Mouse (Mus musculus) intestine, embryonic 15.5 days (tissue): ENCODE data around the gene Lamc1. TPM values are rescaled to one million over a fixed set of nuclear protein-coding genes. Genes with fewer than 3 reads are reported as not detected.

ENCODE experiments used
- ATAC-seq: fragments of 200-750 bp; cut with Nextera tagmentation; 2 replicates; pipeline ENCODE4 v1.8.0; 2017; ENCODE audit warnings: moderate TSS enrichment, moderate library complexity
- H3K27ac ChIP-seq: fragments of 300-500 bp; sonication (generic); 2 replicates; pipeline ENCODE4 v1.5.1; 2015; ENCODE audit warnings: mild to moderate bottlenecking, inconsistent platforms
- H3K27me3 ChIP-seq: fragments of 300-500 bp; sonication (generic); replicated peaks from 2 replicates; pipeline ENCODE4 v1.6.1; 2015; ENCODE audit warnings: inconsistent platforms
- H3K36me3 ChIP-seq: fragments of 300-500 bp; sonication (generic); 2 replicates; pipeline ENCODE4 v1.6.1; 2015; ENCODE audit warnings: inconsistent platforms
- H3K4me1 ChIP-seq: fragments of 300-500 bp; sonication (generic); replicated peaks from 2 replicates; pipeline ENCODE4 v1.6.1; 2015; ENCODE audit warnings: inconsistent platforms
- H3K4me2 ChIP-seq: fragments of 300-500 bp; sonication (generic); replicated peaks from 2 replicates; pipeline ENCODE4 v1.6.1; 2015; ENCODE audit warnings: mild to moderate bottlenecking, inconsistent platforms
- H3K4me3 ChIP-seq: fragments of 300-500 bp; sonication (generic); replicated peaks from 2 replicates; pipeline ENCODE4 v1.5.1; 2015; ENCODE audit warnings: inconsistent platforms
- H3K9ac ChIP-seq: fragments of 300-500 bp; sonication (generic); 2 replicates; pipeline ENCODE4 v1.6.1; 2015; ENCODE audit warnings: inconsistent platforms
- H3K9me3 ChIP-seq: fragments of 300-500 bp; sonication (generic); 2 replicates; pipeline ENCODE4 v1.6.1; 2016; ENCODE audit warnings: inconsistent platforms
- WGBS: fragments of 180-500 bp; shearing (Covaris S2); methylation state at CpG from one replicate; pipeline ENCODE4 v1.1.7; 2015; 5-methylcytosine and 5-hydroxymethylcytosine counted together
- polyA plus RNA-seq: library from polyadenylated mRNA; unstranded; fragments of >200 nt; fragmentation: Nextera tagmentation; extraction: Ambion mirVana; gene quantifications from 2 replicates; pipeline ENCODE4 v1.2.1, GENCODE M21; 2015

Gene Lamc1
- polyA plus RNA-seq, 1 experiment from 2014 or later, result 58.1 TPM

GRCm38 (mm10) chr1:153269681-153270080 lies 62.9 kb downstream of the Lamc1 start:
- Histone ChIP-seq H3K4me3 (no peak overlapping the region), H3K4me1 (peaks cover 40% of the 10 kb centered on the region)

DNA sequence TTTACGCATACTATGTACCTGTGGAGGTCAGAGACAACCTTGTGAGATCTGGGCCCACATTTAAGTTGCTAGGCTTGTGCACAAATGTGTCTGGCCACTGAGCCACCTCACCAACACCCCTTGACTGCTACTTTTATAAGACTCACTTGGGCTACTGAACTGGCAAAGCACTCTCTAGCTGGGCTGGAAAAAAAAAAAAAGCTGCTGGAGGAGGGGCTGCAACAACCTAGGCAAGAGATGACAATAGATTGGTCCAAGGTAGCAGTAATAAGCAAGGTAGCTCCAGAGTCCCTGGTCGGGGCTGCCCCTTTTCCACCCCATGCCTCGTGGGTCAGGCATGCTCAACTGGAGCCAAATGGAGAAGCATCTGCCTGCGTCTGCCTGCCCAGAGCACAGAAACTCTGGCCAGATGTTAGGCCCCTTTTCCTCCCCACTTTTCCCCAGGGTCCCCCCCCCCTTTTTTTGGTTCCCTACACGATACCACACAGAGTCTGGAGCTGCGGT lies 63.7 kb downstream of the Lamc1 start:
- H3K4me1 ChIP-seq, result peaks cover 42% of the 10 kb centered on the region

More at GRCm38 (mm10) chr1:153269681-153270080, 62.9 kb downstream of the Lamc1 start:
- Histone ChIP-seq H3K27me3 (no peaks in the 10 kb centered on the region), H3K9me3 (no peaks in the 10 kb centered on the region), H3K9ac (no peak overlapping the region), H3K4me2 (no peak overlapping the region), H3K36me3 (no peaks in the 10 kb centered on the region), H3K27ac (no peak overlapping the region)
- ATAC-seq, result no peak
- WGBS, result 76% methylated on average over 6 of the region's 6 CpGs

DNA sequence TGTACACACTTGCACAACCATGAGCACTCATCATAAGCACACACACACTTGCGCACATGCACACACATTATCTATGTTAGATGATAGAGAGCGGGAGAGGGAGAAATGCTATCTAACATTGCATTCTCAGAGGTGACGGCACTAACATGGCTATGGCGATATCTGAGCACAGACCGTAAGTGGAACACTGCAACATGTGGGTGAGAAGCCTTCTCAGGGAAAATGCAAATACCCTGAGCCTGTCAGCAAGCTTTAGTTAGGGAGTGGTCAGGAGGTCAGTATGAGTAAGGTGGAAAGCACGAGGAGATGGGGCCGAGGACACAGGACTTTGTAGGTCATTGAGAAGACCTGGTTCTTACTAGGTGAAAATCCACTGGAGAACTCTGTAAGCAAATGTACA lies 64.3 kb downstream of the Lamc1 start:
- WGBS, result 79% methylated on average over 7 of the region's 7 CpGs
- no peaks in the 10 kb centered on the region for H3K9me3 ChIP-seq
- no peaks in the 10 kb centered on the region for H3K36me3 ChIP-seq
- H3K4me1 ChIP-seq, result peaks cover 40% of the 10 kb centered on the region
- H3K4me3 ChIP-seq, result no peak overlapping the region
- 0 out of 2 replicates have a peak overlapping the region, but pooled peaks have one; percentile 73 for H3K27ac ChIP-seq
- H3K9ac ChIP-seq, result no peak overlapping the region
- H3K27me3 ChIP-seq, result no peaks in the 10 kb centered on the region
- H3K4me2 ChIP-seq, result no peak overlapping the region
- ATAC-seq, result 0 out of 2 replicates have a peak, but pooled peaks have one; percentile 21

More for the DNA sequence above, 63.7 kb downstream of the Lamc1 start:
- no peak overlapping the region for H3K4me3 ChIP-seq
- no peak overlapping the region for H3K27ac ChIP-seq
- no peak overlapping the region for H3K4me2 ChIP-seq
- no peak for ATAC-seq
- no peaks in the 10 kb centered on the region for H3K9me3 ChIP-seq
- H3K36me3 ChIP-seq, result no peaks in the 10 kb centered on the region
- no peak overlapping the region for H3K9ac ChIP-seq
- 63% methylated on average over 6 of the region's 6 CpGs for WGBS
- H3K27me3 ChIP-seq, result no peaks in the 10 kb centered on the region

GRCm38 (mm10) chr1:153267730-153268129 lies 64.9 kb downstream of the Lamc1 start:
- Histone ChIP-seq H3K4me1 (peaks cover 40% of the 10 kb centered on the region), H3K36me3 (no peaks in the 10 kb centered on the region), H3K4me2 (no peak overlapping the region), H3K27ac (peak overlapping the region; percentile 73; the same call in 1 of the 2 replicates), H3K4me3 (no peak overlapping the region), H3K9ac (no peak overlapping the region), H3K27me3 (no peaks in the 10 kb centered on the region), H3K9me3 (no peaks in the 10 kb centered on the region)
- peak; percentile 24; the same call in 1 of the 2 replicates for ATAC-seq
- WGBS, result 65% methylated on average over 7 of the region's 7 CpGs

DNA sequence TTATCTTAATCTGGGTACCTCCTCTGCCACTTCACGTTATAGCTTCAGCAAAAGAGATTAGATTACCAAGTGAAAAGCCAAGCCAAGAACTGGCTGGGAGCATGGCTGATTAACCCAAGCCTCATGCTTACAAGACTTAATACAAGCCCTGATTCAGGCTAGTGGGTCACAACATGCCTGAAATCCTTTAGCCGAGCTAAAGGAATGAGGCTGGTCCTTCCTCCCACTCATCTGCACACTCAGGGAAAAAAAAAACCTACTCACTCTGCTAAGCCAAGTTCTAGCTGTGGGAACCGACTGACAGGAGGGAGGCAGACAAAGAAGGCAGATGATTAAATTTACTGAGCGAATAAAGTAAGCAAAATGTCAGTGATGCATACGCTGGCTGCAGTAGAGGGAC lies 65.7 kb downstream of the Lamc1 start:
- no peak overlapping the region for H3K4me3 ChIP-seq
- no peaks in the 10 kb centered on the region; the same call in 1 of the 2 replicates for H3K36me3 ChIP-seq
- WGBS, result 33% methylated on average over 5 of the region's 5 CpGs
- no peaks in the 10 kb centered on the region for H3K27me3 ChIP-seq
- H3K9ac ChIP-seq, result no peak overlapping the region
- peaks cover 35% of the 10 kb centered on the region for H3K4me1 ChIP-seq
- peak overlapping the region; percentile 73 for H3K27ac ChIP-seq
- H3K4me2 ChIP-seq, result no peak overlapping the region
- no peaks in the 10 kb centered on the region for H3K9me3 ChIP-seq
- no peak for ATAC-seq

GRCm38 (mm10) chr1:153265579-153265978 lies 67.0 kb downstream of the Lamc1 start:
- no peak overlapping the region for H3K4me2 ChIP-seq
- H3K4me1 ChIP-seq, result peaks cover 35% of the 10 kb centered on the region
- WGBS, result 42% methylated on average over 7 of the region's 7 CpGs

GRCm38 (mm10) chr1:153265066-153265465 lies 67.5 kb downstream of the Lamc1 start:
- Histone ChIP-seq H3K9ac (no peak overlapping the region), H3K9me3 (no peaks in the 10 kb centered on the region), H3K27ac (peak overlapping the region; percentile 73), H3K4me1 (peaks cover 35% of the 10 kb centered on the region), H3K27me3 (no peaks in the 10 kb centered on the region), H3K36me3 (no peaks in the 10 kb centered on the region; the same call in 1 of the 2 replicates), H3K4me3 (no peak overlapping the region), H3K4me2 (0 out of 2 replicates have a peak overlapping the region, but pooled peaks have one; percentile 5)
- WGBS, result 21% methylated on average over 7 of the region's 7 CpGs
- peak; percentile 62 for ATAC-seq

More at GRCm38 (mm10) chr1:153265579-153265978, 67.0 kb downstream of the Lamc1 start:
- H3K27ac ChIP-seq, result peak overlapping the region; percentile 73
- H3K4me3 ChIP-seq, result no peak overlapping the region
- no peaks in the 10 kb centered on the region for H3K27me3 ChIP-seq
- H3K36me3 ChIP-seq, result no peaks in the 10 kb centered on the region; the same call in 1 of the 2 replicates
- no peaks in the 10 kb centered on the region for H3K9me3 ChIP-seq
- no peak overlapping the region for H3K9ac ChIP-seq
- ATAC-seq, result peak; percentile 67

GRCm38 (mm10) chr1:153259752-153260300 lies 72.8 kb downstream of the Lamc1 start:
- Histone ChIP-seq H3K4me2 (no peak overlapping the region), H3K4me1 (peaks cover 13% of the 10 kb centered on the region), H3K4me3 (no peak overlapping the region), H3K27ac (no peak overlapping the region), H3K27me3 (no peaks in the 10 kb centered on the region), H3K9ac (no peak overlapping the region), H3K36me3 (no peaks in the 10 kb centered on the region; the same call in 1 of the 2 replicates), H3K9me3 (no peaks in the 10 kb centered on the region)
- ATAC-seq, result no peak
- WGBS, result 76% methylated on average over 5 of the region's 5 CpGs

GRCm38 (mm10) chr1:153252540-153253210 lies 79.9 kb downstream of the Lamc1 start:
- Histone ChIP-seq H3K9ac (no peak overlapping the region), H3K4me3 (no peak overlapping the region), H3K27ac (no peak overlapping the region), H3K36me3 (peaks cover 20% of the 10 kb centered on the region), H3K27me3 (no peaks in the 10 kb centered on the region), H3K4me1 (peaks cover 6% of the 10 kb centered on the region; the same call in 1 of the 2 replicates), H3K4me2 (no peak overlapping the region), H3K9me3 (no peaks in the 10 kb centered on the region)
- WGBS, result 69% methylated on average over 4 of the region's 4 CpGs
- peak; percentile 48; the same call in 1 of the 2 replicates for ATAC-seq

- peaks cover 6% of the 10 kb centered on the region; the same call in 1 of the 2 replicates for H3K4me1 ChIP-seq
- no peak overlapping the region for H3K4me3 ChIP-seq
- peaks cover 27% of the 10 kb centered on the region for H3K36me3 ChIP-seq
- H3K27ac ChIP-seq, result peak overlapping the region; percentile 71
- ATAC-seq, result peak; percentile 80
- H3K9me3 ChIP-seq, result no peaks in the 10 kb centered on the region
- no peak overlapping the region; the same call in 1 of the 2 replicates for H3K4me2 ChIP-seq
- no peaks in the 10 kb centered on the region for H3K27me3 ChIP-seq
- H3K9ac ChIP-seq, result no peak overlapping the region
- 61% methylated on average over 12 of the region's 12 CpGs for WGBS
Measured at GRCm38 (mm10) chr1:153251590-153252206, 80.9 kb downstream of the Lamc1 start.

DNA sequence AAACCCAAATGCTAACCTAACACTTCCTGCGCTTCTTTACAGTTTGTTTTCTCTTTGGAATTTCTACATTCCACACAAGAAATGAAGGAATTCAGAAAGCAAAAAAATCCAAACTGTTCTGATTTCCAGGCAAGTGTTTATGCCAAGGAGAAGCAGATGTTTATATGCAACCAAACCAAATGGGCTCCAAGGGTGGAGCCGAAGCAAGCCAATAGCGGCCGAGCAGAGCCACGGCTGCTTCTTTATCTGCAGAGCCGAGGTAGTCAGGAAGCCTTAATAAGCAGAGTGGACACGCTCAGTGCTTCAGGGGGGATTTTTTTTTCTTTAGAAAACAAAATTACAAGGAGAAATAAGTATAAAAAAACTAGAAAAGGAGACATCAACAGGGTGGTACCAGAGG lies 91.2 kb downstream of the Lamc1 start:
- peaks cover 52% of the 10 kb centered on the region for H3K36me3 ChIP-seq
- no peaks in the 10 kb centered on the region for H3K27me3 ChIP-seq
- WGBS, result 51% methylated on average over 7 of the region's 7 CpGs

GRCm38 (mm10) chr1:153235576-153235975 lies 97.0 kb downstream of the Lamc1 start:
- H3K27ac ChIP-seq, result no peak overlapping the region
- 60% methylated on average over 4 of the region's 4 CpGs for WGBS
- no peaks in the 10 kb centered on the region for H3K4me1 ChIP-seq
- no peak overlapping the region for H3K4me3 ChIP-seq
- no peak overlapping the region for H3K9ac ChIP-seq
- H3K27me3 ChIP-seq, result no peaks in the 10 kb centered on the region
- H3K4me2 ChIP-seq, result no peak overlapping the region
- peaks cover 36% of the 10 kb centered on the region for H3K36me3 ChIP-seq
- no peak for ATAC-seq
- no peaks in the 10 kb centered on the region for H3K9me3 ChIP-seq

More for the DNA sequence above, 91.2 kb downstream of the Lamc1 start:
- Histone ChIP-seq H3K9me3 (no peaks in the 10 kb centered on the region), H3K9ac (no peak overlapping the region), H3K4me1 (no peaks in the 10 kb centered on the region), H3K4me2 (no peak overlapping the region), H3K4me3 (no peak overlapping the region), H3K27ac (no peak overlapping the region)
- ATAC-seq, result no peak
